Mouse (Mus musculus): Measurements from ENCODE around the gene Clp1. TPM values are rescaled to one million over a fixed set of nuclear protein-coding genes. Genes with fewer than 3 reads are reported as not detected.
"Not testable (repeated sequence)": the region's sequence is repeated elsewhere in the genome, so short reads cannot be mapped to it uniquely, and the experiment has no call there.

Clp1 gene
- total RNA-seq, 2 experiments from 2014 or later: 13.5 to 16.4 TPM

GRCm38 (mm10) chr2:84740608-84741333, 13.6 kb upstream of the Clp1 start:
- DNase-seq: peak in 1 of 2 experiments; percentile 39

DNA sequence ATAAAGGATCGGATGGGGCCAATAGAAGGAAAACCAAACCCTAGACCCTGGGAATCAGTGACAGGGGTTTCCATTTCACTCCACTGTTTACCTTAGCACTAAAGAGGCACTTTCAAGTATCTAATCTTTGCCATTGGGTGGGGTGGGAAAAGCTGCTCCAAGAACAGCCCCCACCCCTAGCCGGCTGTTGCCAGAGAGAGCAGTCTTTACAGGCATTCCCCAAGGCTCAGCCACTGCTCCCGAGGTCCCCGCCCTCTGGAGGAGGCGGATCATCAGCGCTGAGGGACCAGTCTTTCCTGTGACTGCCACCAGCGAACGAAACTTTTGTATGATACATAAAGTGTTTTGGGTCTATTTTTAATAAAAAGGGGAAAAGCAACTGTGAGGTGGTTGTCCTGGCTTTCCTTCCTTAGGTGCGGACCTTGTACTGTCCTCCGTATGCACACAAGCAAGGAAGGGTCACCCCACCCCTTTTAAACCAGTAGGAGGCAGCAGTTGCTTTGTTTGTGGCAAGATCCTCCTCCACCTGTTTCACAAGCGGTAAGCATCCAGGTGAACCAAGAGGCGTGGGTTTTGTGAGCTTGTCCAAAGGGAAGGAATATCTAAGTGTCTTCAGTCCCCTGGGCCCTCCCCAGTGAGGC, 11.2 kb upstream of the Clp1 start:
- peak; percentile 33 to 50 for DNase-seq

- no peak for DNase-seq
Observed at GRCm38 (mm10) chr2:84737451-84737925, 10.3 kb upstream of the Clp1 start.

GRCm38 (mm10) chr2:84736312-84737161, 9.4 kb upstream of the Clp1 start:
- DNase-seq: no peak

DNA sequence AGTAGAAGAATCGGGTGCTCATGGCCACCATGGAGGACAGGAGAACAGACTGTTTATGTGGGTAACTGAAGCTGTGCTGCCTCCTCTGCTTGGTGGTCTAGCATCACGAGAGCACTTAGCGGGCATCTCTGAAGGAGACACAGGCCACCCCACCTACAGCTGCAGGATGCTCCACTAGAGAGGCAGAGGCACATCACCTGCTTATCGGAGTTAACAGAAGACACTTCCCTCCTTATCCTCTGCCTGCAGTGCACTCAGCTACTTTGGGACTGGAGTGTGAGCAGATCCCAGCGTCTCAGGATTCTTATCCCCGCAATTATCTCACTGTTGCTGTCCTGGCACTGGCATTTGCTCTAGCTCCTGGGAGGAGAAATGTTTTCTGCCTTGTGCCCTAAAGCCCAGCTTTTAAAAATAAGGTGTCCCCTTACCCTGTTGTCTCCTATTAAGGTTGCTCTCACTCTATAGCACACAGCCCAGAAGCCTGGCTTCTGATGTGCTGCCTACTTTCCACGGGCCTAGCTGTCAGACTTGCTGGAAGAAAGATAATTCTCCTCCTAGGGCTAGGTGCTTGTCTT, 8.3 kb upstream of the Clp1 start:
- no peak for DNase-seq

- no peak for DNase-seq
Observed at GRCm38 (mm10) chr2:84734919-84735318, 7.8 kb upstream of the Clp1 start.

GRCm38 (mm10) chr2:84734351-84734864, 7.3 kb upstream of the Clp1 start:
- no peak for DNase-seq

DNA sequence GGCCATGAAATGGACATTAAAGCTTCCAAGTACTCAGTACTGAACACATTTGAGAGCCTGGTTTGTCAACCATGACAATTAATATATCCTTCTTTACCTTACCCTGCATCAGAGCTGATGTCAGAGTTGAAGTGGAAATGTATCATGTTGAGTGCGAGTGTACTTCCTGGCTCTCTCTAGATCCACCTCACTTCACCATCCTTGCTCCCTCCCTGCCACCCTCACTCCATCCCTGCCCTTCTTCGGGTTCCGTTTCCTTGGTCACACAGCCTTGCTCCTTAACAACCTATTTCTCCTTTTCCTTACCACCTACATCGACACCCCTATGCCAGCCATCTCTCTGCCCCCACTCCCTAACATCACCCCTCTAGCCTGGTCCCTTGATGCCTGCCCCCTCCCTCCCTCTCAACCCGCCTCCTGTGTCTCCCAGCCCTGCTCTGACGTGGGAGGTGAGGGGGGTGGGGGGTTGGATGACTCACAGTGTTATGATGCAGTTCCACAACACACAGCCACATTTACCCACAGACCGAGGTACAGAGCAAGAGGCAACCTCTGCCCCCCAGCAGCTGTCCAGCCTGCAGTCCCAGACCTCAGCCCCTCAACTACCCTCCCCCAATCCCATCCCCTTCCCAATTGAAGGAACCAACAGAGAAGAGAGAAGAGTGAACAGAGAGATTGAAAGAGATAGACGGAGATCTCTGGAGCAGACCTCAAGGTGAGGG, 6.6 kb upstream of the Clp1 start, which contains the start of gene Ypel4:
Ypel4 (plus strand) TSS at position 480 of the 722 bp plus-strand sequence.
- DNase-seq: peak; percentile 76 to 83

DNA sequence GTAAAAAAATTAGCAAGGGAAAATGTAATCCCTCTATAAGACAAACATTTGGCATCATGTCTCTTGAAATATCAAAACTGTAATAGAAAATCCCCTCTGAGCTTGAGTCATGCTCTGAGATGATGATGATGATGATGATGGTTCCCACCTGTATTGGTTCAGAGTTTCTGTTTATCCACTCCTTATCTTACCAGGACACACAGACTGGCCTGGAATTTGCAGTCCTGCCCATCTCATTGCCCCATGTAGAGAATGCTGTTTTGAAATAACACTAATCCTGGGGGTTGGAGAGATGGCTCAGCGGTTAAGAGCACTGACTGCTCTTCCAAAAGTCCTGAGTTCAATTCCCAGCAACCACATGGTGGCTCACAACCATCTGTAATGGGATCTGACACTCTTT, 5.2 kb upstream of the Clp1 start:
- no peak for DNase-seq

- DNase-seq: no peak
Observed at GRCm38 (mm10) chr2:84731206-84731605, 4.1 kb upstream of the Clp1 start.

- not testable (repeated sequence) for DNase-seq
Observed at GRCm38 (mm10) chr2:84728191-84728590, 1.0 kb upstream of the Clp1 start.

DNA sequence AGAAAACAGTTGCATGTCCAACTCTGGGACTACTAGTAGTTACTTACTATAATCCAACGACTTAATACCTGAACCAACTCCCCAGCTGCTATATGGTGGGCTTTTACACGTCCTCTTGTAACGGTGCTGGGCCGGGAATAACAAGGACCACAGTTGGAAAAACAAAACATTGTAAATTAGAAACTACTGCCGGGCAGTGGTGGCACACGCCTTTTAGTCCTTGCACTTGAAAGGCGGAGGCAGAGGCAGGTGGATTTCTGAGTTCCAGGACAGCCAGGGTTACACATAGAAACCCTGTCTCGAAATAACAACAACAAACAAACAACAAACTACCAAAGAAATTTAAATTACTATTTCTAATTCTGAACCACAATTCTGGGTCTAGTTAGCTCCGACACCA, 434 bp downstream of the Clp1 start:
- DNase-seq: no peak

DNA sequence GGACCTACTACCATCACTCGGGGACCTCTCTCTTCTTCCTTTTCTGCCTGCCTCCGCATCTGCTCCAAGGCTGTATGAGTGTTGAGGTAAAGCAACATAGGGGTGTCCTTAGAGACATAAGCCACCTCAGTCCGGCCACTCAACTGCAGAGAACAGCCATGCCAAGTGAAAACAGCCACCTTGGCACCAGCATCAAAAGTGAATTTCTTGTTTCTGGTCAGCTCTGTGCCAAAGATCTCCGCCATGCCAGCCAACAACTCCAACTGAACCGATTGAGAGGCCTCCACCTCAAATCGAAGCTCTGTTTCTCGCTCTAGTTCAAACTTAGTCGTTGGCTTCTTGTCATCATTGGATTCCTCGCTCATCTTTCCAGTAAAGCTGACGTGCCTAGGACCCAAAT, 1.4 kb downstream of the Clp1 start:
- no peak for DNase-seq

DNA sequence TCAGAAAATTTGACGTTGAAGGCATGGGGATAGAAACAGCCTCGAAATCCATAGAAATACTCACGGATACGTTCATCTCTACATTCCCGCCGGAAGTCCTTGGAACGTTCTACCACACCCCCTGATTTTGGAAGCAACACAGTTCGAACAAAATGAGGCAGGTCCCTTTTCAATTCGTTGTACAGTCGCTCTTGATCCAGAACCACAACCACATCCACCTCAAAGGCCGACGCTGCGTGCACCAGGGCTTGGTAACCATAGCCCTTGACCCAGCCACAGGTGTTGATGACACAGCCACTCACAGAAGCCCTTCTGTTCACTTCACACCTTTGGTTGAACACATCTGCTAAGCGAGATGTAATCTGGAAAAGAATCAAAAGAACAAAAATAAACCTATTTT, 3.3 kb downstream of the Clp1 start:
- no peak for DNase-seq

- DNase-seq: no peak
Observed at GRCm38 (mm10) chr2:84721182-84721581, 6.0 kb downstream of the Clp1 start.

DNA sequence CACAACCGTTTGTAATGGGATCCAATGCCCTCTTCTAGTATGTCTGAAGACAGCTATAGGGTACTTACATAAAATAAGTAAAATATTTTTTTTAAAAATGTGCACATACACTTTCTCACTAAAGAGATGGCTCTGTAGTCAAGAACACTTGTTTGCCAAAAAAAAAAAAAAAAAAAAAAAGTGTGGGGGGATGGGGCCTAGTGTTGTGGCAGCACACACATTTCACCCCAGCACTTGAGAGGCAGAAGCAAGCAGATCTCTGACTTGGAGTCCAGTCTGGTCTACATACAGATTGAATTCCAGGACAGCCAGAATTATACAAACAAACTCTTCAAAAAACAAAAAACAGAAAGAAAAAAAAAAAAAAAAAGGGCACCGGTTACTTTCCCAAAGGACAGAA, 6.4 kb downstream of the Clp1 start:
- DNase-seq: no peak

GRCm38 (mm10) chr2:84717357-84717756, 9.8 kb downstream of the Clp1 start:
- DNase-seq: no peak

GRCm38 (mm10) chr2:84716423-84717355, 10.5 kb downstream of the Clp1 start:
- no peak for DNase-seq

GRCm38 (mm10) chr2:84715562-84716361, 11.4 kb downstream of the Clp1 start:
- DNase-seq: peak; percentile 82 to 83

All from adrenal gland, postnatal 36 days (tissue).